Mouse (Mus musculus) kidney, postnatal 0 days (tissue): Measurements from ENCODE around the gene D630003M21Rik. TPM values are rescaled to one million over a fixed set of nuclear protein-coding genes. Genes with fewer than 3 reads are reported as not detected.

ENCODE experiments used
- ATAC-seq: fragments of 200-750 bp; cut with Nextera tagmentation; replicated peaks from 2 replicates; pipeline ENCODE4 v1.8.0; 2017; ENCODE audit warnings: low read depth, moderate number of reproducible peaks, moderate TSS enrichment, moderate library complexity; ENCODE audit not compliant: low FRiP score
- DNase-seq: peaks from one replicate; pipeline ENCODE4 v3.0.0-alpha.2; 2016; ENCODE audit warnings: low spot score
- H3K27ac ChIP-seq: fragments of 300-500 bp; sonication (generic); 2 replicates; pipeline ENCODE4 v1.5.1; 2014; ENCODE audit warnings: mild to moderate bottlenecking
- H3K27me3 ChIP-seq: fragments of 300-500 bp; sonication (generic); 2 replicates; pipeline ENCODE4 v1.6.1; 2014; ENCODE audit warnings: low read length, mixed read lengths; ENCODE audit not compliant: insufficient read depth
- H3K36me3 ChIP-seq: fragments of 300-500 bp; sonication (generic); 2 replicates; pipeline ENCODE4 v1.6.1; 2014; ENCODE audit warnings: low read length, mixed read lengths; ENCODE audit not compliant: insufficient read depth
- H3K4me1 ChIP-seq: fragments of 300-500 bp; sonication (generic); replicated peaks from 2 replicates; pipeline ENCODE4 v1.6.1; 2014; ENCODE audit warnings: antibody characterized with exemption, low read length, mixed read lengths; ENCODE audit not compliant: insufficient read depth
- H3K4me2 ChIP-seq: fragments of 300-500 bp; sonication (generic); 2 replicates; pipeline ENCODE4 v1.6.1; 2014; ENCODE audit warnings: mild to moderate bottlenecking, low read length, moderate library complexity, mixed read lengths
- H3K4me3 ChIP-seq: fragments of 300-500 bp; sonication (generic); replicated peaks from 2 replicates; pipeline ENCODE4 v1.5.1; 2014; ENCODE audit warnings: low read depth, low read length
- H3K9ac ChIP-seq: fragments of 300-500 bp; sonication (generic); 2 replicates; pipeline ENCODE4 v1.6.1; 2014; ENCODE audit warnings: low read depth, low read length
- H3K9me3 ChIP-seq: fragments of 300-500 bp; sonication (generic); replicated peaks from 2 replicates; pipeline ENCODE4 v1.6.1; 2016; ENCODE audit warnings: low read length, inconsistent platforms, mixed read lengths
- CTCF ChIP-seq: IDR thresholded peaks from 2 replicates; pipeline ENCODE4 v1.5.1; 2016; ENCODE audit warnings: antibody characterized with exemption, low read depth, mild to moderate bottlenecking, moderate library complexity
- WGBS: fragments of 180-500 bp; shearing (Covaris S2); extraction: QIAGEN DNeasy Blood & Tissue Kit; methylation state at CpG from one replicate; pipeline ENCODE4 v1.1.7; 2014; 5-methylcytosine and 5-hydroxymethylcytosine counted together
- polyA plus RNA-seq: library from polyadenylated mRNA; unstranded; fragments of >200 nt; fragmentation: Nextera tagmentation; extraction: Ambion mirVana; gene quantifications from 2 replicates; pipeline ENCODE4 v1.2.1, GENCODE M21; 2015

D630003M21Rik gene
- polyA plus RNA-seq, 1 experiment from 2014 or later, result 4.0 TPM

DNA sequence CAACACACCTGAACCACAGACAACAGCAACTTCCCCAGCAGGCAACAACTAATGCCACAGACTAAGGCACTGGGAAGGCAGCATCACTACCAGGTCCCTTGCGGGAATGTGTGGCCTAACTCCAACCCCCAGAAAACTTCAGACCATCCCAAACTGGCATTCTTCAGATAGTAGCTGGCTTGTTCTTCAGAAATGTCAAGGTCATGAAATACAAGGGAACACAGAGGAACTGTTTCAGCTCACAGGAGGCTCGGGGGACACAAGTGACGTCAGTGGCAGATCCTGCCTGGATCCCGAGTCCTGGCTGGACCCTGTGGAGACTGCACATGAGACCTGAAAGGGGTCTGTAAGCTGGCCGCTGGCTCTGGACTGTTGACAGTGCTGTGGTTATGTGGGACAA, 24.8 kb upstream of the D630003M21Rik start:
- Histone ChIP-seq H3K27ac (no peak overlapping the region), H3K36me3 (no peaks in the 10 kb centered on the region), H3K9ac (no peak overlapping the region), H3K4me2 (no peak overlapping the region), H3K4me1 (peaks cover 6% of the 10 kb centered on the region; the same call in 1 of the 2 replicates), H3K4me3 (no peak overlapping the region), H3K27me3 (no peaks in the 10 kb centered on the region), H3K9me3 (no peaks in the 10 kb centered on the region)
- 74% methylated on average over 5 of the region's 5 CpGs for WGBS
- DNase-seq (no peak), ATAC-seq (no peak)
- TF ChIP-seq CTCF, result no peak

DNA sequence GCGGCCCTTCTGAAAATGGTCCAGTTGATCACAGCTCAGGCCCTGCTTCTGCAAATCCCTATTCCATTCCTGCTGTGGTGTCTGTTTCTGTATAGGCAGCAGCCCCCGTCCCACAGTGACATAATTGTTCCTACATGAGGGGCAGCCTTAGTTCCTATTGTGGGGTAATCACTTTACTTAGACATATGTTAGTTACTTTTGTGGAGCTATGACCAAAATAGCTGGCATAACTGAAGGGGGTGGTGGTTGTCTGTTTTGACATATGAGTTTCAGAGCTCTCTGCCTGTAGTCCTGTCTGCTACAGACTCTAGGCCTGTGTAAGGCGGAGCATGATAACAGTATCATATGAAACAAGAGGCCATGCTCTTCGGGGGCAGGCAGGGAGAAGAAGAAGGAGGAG, 21.5 kb upstream of the D630003M21Rik start:
- no peak overlapping the region for H3K4me3 ChIP-seq
- TF ChIP-seq CTCF, result no peak
- WGBS, result 77% methylated on average over 4 of the region's 4 CpGs

DNA sequence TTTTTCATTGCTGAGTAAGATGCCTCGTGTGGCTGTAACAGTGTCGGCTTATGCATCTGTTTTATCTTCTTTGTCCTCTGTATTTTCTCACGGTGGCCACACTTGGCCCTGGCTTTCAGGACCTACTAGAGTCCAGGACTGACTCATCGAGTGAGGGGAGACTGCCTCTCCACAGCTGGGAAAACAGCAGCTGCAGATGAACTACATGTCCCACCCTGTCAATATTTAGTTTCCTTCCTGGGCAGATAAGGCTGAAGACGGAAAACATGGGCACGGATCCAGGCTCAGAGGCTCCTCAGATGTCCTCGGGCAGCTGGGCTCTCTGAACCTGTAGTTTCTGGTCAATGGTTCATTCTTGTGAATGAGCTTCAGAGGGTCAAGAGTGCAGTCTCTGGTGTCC, 19.3 kb upstream of the D630003M21Rik start:
- ATAC-seq (no peak), DNase-seq (peak; percentile 42)
- Histone ChIP-seq H3K9ac (no peak overlapping the region), H3K27me3 (no peaks in the 10 kb centered on the region), H3K4me3 (no peak overlapping the region), H3K9me3 (no peaks in the 10 kb centered on the region), H3K36me3 (no peaks in the 10 kb centered on the region), H3K27ac (no peak overlapping the region), H3K4me1 (0 out of 2 replicates have a peak, but pooled peaks cover 3% of the 10 kb centered on the region), H3K4me2 (no peak overlapping the region)
- no peak for TF ChIP-seq CTCF
- WGBS, result 36% methylated on average over 7 of the region's 7 CpGs

More for the DNA sequence above, 21.5 kb upstream of the D630003M21Rik start:
- no peaks in the 10 kb centered on the region for H3K9me3 ChIP-seq
- H3K4me1 ChIP-seq, result no peaks in the 10 kb centered on the region
- no peak overlapping the region for H3K9ac ChIP-seq
- DNase-seq (no peak), ATAC-seq (no peak)
- no peaks in the 10 kb centered on the region for H3K36me3 ChIP-seq
- H3K27ac ChIP-seq, result no peak overlapping the region
- no peaks in the 10 kb centered on the region for H3K27me3 ChIP-seq
- H3K4me2 ChIP-seq, result no peak overlapping the region

DNA sequence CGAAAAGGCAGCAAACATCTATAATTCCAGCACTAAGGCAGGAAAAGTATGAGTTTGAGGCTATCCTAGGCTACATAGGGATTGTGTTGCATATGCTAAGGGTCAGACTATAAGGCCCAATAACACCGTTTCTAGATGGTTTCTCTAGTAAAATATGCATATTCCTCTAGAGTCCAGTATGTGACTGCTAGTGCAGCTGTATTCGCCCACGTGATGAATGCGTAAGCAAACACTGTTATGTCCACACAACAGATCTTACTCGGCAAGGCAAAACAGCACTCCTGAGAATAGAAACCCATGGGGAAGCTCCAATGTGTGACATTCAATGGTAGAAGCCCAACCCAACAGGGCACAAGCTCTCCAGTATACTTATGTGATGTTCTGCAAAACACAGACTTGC, 18.8 kb upstream of the D630003M21Rik start:
- 0 out of 2 replicates have a peak, but pooled peaks cover 3% of the 10 kb centered on the region for H3K4me1 ChIP-seq
- no peak overlapping the region for H3K27ac ChIP-seq
- no peaks in the 10 kb centered on the region for H3K27me3 ChIP-seq
- H3K9ac ChIP-seq, result no peak overlapping the region
- H3K9me3 ChIP-seq, result no peaks in the 10 kb centered on the region
- DNase-seq (no peak), ATAC-seq (no peak)
- no peaks in the 10 kb centered on the region for H3K36me3 ChIP-seq
- no peak for TF ChIP-seq CTCF
- no peak overlapping the region for H3K4me3 ChIP-seq
- no peak overlapping the region for H3K4me2 ChIP-seq
- WGBS, result 86% methylated on average over 6 of the region's 6 CpGs

DNA sequence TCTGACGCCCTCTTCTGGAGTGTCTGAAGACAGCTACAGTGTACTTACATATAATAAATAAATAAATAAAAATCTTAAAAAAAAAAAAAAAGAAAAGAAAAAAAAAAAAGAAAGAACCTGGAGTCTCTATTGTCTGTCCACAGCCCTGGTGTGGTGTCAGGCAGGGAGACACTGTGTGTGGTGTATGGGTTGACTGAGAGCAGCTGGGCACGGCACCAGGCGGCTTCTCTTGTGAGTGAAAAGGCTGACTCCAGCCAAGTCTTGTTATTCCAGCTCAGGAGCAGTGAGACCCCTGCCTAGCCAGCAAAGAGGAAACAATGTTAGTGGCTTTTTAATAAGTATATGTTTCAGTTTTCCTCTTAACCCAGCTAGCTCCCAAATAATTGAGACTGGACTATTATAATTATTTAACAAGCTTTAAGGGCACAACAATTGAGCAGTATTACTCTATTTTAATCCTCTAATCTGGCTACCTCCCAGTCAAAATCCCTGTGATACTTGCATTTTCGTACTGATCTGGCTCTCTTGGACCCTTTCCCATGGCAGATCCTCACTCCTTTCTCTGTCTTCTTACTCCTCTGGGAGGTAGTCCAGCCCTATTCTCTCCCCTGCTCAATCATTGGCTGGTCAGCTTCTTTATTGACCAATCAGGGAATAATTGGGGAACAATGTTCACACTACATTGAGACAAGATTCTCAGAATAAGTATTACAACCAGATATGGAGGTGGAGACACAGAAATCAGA, 16.2 kb upstream of the D630003M21Rik start:
- no peak overlapping the region for H3K9ac ChIP-seq
- no peaks in the 10 kb centered on the region for H3K36me3 ChIP-seq
- no peaks in the 10 kb centered on the region for H3K27me3 ChIP-seq
- whole genome bisulfite sequencing, result 77% methylated on average over 4 of the region's 4 CpGs
- TF ChIP-seq CTCF, result no peak
- H3K4me3 ChIP-seq, result no peak overlapping the region
- H3K9me3 ChIP-seq, result no peaks in the 10 kb centered on the region
- H3K27ac ChIP-seq, result no peak overlapping the region
- 0 out of 2 replicates have a peak, but pooled peaks cover 3% of the 10 kb centered on the region for H3K4me1 ChIP-seq
- ATAC-seq, result no peak
- DNase-seq, result no peak
- H3K4me2 ChIP-seq, result no peak overlapping the region

DNA sequence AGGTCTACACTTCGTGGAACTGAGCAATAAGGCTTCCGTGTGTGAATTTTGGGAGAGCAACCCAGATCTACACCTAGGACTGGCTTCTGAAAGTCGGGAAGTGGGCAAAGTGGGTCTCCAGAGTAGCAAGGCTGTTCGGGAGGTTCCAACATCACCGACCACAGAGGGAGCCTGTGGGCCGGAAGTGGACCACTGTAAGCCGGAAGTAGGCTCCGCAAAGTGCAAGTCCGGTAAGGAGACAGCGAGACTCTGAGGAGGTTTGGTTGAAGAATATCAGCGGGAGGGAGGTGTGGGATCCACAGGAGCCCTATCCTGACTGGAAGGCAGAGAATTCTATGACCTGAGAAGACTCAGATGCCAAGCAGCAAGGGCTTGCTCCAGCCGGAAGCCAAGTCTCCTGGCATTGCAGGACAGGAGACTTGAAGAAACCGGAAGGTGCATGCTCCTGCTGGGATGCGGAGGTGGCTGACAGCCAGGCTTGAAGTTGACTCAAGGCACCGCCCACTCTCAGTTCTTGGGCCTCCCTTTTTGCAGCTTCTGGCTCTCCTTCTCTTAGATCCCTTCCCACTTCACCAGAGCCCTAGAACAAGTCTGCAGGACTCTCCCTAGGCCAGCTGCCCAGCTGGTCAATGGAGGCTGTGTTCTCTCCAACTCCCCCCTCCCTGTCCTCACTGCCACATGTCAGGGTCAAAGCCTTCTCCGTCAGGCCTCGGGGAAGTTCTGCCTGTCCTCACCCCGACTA, 14.3 kb upstream of the D630003M21Rik start:
- Histone ChIP-seq H3K4me2 (no peak overlapping the region), H3K9me3 (no peaks in the 10 kb centered on the region), H3K4me1 (0 out of 2 replicates have a peak, but pooled peaks cover 3% of the 10 kb centered on the region), H3K9ac (no peak overlapping the region), H3K27ac (no peak overlapping the region), H3K4me3 (no peak overlapping the region), H3K27me3 (no peaks in the 10 kb centered on the region), H3K36me3 (no peaks in the 10 kb centered on the region)
- TF ChIP-seq CTCF, result no peak
- ATAC-seq (no peak), DNase-seq (no peak)
- 72% methylated on average over 18 of the region's 18 CpGs for WGBS
